Mouse (Mus musculus) cerebellum, adult 18-20 months (tissue): ENCODE measurements at regions not wholly inside any gene's neighbourhood (a gene's known extent, or its start where the extent isn't known, plus 50 kb on each side); places are given as distances from the start of the nearest gene placed in this dataset.

Experiments
- DNase-seq, 2 experiments: peaks; one replicate each; pipeline ENCODE4 v3.0.0; 2021

GRCm38 (mm10) chr15:31855188-31855587 is 253.5 kb downstream of the Fam173b start:
- DNase-seq: no peak

- no peak for DNase-seq
Measured at GRCm38 (mm10) chr15:31869100-31869499, 267.4 kb downstream of the Fam173b start.

GRCm38 (mm10) chr15:31869673-31870417 is 268.2 kb downstream of the Fam173b start:
- no peak for DNase-seq

GRCm38 (mm10) chr15:31875436-31875835 is 273.8 kb downstream of the Fam173b start:
- DNase-seq: no peak

GRCm38 (mm10) chr15:31880479-31880878 is 278.8 kb downstream of the Fam173b start:
- DNase-seq: no peak

- no peak for DNase-seq
Measured at GRCm38 (mm10) chr15:31882331-31882730, 280.7 kb downstream of the Fam173b start.

- DNase-seq: peak; percentile 39 to 47
Measured at GRCm38 (mm10) chr15:31883516-31883915, 281.9 kb downstream of the Fam173b start.

GRCm38 (mm10) chr15:31898904-31899650 is 278.0 kb upstream of the Tas2r119 start:
- no peak for DNase-seq

GRCm38 (mm10) chr15:31900325-31900724 is 276.8 kb upstream of the Tas2r119 start:
- no peak for DNase-seq

GRCm38 (mm10) chr15:31908432-31908831 is 268.7 kb upstream of the Tas2r119 start:
- DNase-seq: no peak

- no peak for DNase-seq
Measured at GRCm38 (mm10) chr15:31911978-31912377, 265.1 kb upstream of the Tas2r119 start.

GRCm38 (mm10) chr15:31921485-31921884 is 255.6 kb upstream of the Tas2r119 start:
- DNase-seq: peak; percentile 51 to 71

GRCm38 (mm10) chr15:31960301-31960700 is 216.8 kb upstream of the Tas2r119 start:
- peak in 1 of 2 experiments; percentile 8 for DNase-seq

GRCm38 (mm10) chr15:31961963-31962362 is 215.1 kb upstream of the Tas2r119 start:
- DNase-seq: no peak

- DNase-seq: no peak
Measured at GRCm38 (mm10) chr15:31964911-31965310, 212.2 kb upstream of the Tas2r119 start.

- no peak for DNase-seq
Measured at GRCm38 (mm10) chr15:31965542-31965941, 211.5 kb upstream of the Tas2r119 start.

- peak in 1 of 2 experiments; percentile 31 for DNase-seq
Measured at GRCm38 (mm10) chr15:31972891-31973290, 204.2 kb upstream of the Tas2r119 start.

- DNase-seq: peak; percentile 85 to 90
Measured at GRCm38 (mm10) chr15:31973889-31974288, 203.2 kb upstream of the Tas2r119 start.

GRCm38 (mm10) chr15:31976461-31976860 is 200.6 kb upstream of the Tas2r119 start:
- no peak for DNase-seq

- DNase-seq: no peak
Measured at GRCm38 (mm10) chr15:31977563-31977962, 199.5 kb upstream of the Tas2r119 start.

- DNase-seq: no peak
Measured at GRCm38 (mm10) chr15:31979961-31980360, 197.1 kb upstream of the Tas2r119 start.

GRCm38 (mm10) chr15:31980791-31981190 is 196.3 kb upstream of the Tas2r119 start:
- no peak for DNase-seq

- DNase-seq: peak in 1 of 2 experiments; percentile 36
Measured at GRCm38 (mm10) chr15:31987291-31987690, 189.8 kb upstream of the Tas2r119 start.

- DNase-seq: peak in 1 of 2 experiments; percentile 57
Measured at GRCm38 (mm10) chr15:31989093-31989492, 188.0 kb upstream of the Tas2r119 start.
